Mouse (Mus musculus) yolk sac, embryonic 10.5 days (tissue): ENCODE data around the gene Ascc3.

ENCODE experiments used
- DNase-seq: peaks from one replicate; pipeline ENCODE4 v3.0.0-alpha.2; 2017; ENCODE audit warnings: low spot score

Ascc3 gene

DNA sequence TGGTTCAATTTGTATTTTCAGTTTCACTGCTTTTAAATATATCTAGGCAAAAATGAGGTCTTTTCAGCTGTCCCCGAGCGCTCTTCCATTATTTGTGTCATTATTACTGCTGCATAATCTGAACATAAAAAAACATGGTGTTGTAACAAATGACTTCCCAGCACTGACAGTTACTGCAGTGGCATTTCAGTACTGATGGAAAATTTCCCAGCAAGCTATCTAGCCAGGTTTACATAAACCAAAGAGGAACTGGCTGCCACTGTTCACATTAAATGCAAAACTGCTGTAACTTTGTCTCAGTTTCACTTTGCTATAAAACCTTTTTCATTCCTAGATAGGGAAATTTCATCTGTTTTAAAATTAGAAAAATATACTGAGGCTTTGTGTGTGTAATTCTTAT lies 170.5 kb downstream of the Ascc3 start:
- DNase-seq: no peak

GRCm38 (mm10) chr10:50763457-50764310 lies 171.2 kb downstream of the Ascc3 start:
- no peak for DNase-seq

DNA sequence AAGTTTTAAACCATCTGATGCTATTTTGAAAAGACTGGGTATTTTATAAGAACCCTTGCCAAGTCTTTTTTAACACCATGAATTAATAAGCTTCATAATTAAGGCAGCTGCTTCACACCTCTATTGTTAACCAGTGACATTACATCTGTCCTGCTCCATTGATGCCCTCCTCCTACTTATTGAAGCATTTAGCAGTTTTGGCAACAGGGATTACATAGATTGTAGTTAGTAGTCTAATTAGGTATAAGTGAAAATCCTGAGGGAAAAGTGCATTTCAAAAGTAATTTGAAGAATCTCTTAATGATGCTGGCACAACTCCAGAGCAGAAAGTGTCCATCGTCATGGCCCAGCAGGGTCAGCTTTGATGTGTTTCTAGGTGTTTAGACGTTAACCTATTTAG lies 180.3 kb downstream of the Ascc3 start:
- no peak for DNase-seq

- no peak for DNase-seq
Measured at GRCm38 (mm10) chr10:50773846-50774245, 181.4 kb downstream of the Ascc3 start.

DNA sequence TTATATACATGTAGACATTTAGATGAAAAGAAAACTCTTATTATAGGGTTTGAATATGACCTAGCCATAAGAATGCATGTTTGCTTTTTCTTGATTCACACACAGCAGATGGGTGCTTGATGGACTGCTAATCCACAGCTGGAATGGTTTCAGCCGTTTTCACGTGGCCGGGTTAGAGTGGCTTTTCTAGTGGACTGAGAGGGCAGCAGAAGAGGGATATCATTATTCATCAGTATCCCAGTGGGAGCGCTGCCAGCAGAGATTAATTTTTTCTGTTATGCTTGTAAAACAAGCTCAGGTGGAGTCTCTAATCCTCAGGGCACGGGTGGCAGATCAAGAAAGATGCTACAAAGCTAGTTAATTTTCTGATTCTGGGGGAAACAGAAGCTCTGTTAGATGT lies 200.4 kb downstream of the Ascc3 start:
- DNase-seq: no peak

- DNase-seq: no peak
Measured at GRCm38 (mm10) chr10:50801594-50801993, 209.1 kb downstream of the Ascc3 start.

- DNase-seq: no peak
Measured at GRCm38 (mm10) chr10:50802380-50802779, 209.9 kb downstream of the Ascc3 start.

DNA sequence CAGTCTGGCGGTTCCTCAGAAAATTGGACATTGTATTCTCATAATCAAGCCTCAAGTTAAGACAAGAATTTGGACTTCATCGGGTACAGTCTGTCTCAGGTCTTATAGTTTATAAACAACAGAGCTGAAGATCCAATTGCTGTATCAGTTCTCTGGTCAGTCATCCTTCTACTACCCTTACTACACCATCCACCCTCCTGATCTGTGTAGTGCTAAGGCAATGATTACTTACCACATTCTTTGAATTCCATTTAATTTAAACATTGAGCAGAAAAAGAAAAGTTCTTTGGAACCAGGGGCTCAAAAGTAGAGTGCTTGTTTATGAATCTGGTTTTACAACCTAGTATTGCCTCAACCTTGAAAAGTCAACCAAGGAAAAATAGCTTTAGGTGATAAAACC lies 213.7 kb downstream of the Ascc3 start:
- peak; percentile 6 for DNase-seq

GRCm38 (mm10) chr10:50822363-50822762 lies 229.9 kb downstream of the Ascc3 start:
- DNase-seq: no peak

- no peak for DNase-seq
Measured at GRCm38 (mm10) chr10:50826829-50827228, 234.4 kb downstream of the Ascc3 start.

- DNase-seq: no peak
Measured at GRCm38 (mm10) chr10:50834533-50834932, 242.1 kb downstream of the Ascc3 start.

GRCm38 (mm10) chr10:50843363-50843762 lies 250.9 kb downstream of the Ascc3 start:
- no peak for DNase-seq

DNA sequence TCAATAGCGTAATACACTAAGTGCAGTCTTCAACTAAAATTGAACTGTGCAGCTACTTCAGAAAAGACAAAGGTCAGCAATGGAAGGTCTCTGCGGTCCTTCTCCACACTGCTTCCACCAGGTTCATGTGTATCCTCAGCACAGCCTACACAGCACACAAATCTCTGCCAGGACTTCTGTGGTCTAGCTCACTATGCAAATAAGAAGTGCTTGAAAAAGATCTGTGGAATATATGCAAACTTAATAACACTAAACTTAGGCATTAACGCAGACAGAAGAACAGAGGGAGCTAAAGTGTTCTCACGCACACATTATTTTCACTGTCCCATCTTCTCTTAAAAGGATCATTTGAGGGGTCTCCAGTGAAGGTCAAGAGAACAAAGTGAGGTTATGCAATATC lies 275.7 kb downstream of the Ascc3 start:
- DNase-seq: no peak

DNA sequence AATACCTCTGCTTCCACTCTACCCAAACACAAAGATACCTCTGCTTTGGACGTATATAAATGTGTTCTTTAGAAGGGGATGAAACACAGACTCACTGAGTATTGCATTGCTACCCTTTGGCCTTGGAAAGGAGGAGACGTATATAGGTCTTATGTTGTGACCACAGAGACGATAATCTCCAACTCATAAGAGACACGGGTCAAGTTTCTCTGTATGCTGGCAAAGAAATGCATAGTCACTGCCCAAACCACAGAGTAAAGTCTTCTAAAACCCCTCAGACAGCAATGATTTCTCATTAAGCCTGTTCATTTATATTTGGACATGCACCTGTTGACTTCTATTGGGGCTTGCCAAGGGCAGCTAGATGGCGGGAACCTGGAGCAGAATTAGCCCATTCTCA lies 284.5 kb downstream of the Ascc3 start:
- no peak for DNase-seq

DNA sequence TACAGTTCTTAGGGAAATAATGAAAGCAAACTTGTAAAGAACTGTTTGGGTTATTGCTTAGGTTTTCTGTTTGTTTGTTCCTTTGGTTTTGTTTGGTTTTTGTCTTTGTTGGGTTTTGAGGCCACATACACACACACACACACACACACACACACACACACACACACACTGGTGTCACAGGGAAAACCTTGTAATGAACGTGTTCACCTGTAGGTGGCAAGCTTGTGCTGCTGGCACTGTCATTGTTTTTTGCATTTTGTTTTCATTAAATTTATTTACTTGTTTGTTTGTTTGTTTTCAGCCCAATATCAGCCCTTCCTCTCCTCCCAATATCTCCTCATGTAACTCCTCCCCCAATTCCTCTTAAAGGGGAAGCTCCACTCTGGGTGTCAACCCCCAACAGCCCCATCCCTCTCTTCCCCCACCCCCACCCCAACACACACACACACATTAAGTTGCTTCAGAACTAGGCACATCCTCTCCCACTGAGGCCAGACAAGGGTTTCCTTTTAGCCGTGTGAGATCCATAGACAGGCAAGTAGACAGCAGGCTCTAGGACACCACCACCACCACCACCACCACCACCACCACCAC lies 289.1 kb downstream of the Ascc3 start:
- no peak for DNase-seq

DNA sequence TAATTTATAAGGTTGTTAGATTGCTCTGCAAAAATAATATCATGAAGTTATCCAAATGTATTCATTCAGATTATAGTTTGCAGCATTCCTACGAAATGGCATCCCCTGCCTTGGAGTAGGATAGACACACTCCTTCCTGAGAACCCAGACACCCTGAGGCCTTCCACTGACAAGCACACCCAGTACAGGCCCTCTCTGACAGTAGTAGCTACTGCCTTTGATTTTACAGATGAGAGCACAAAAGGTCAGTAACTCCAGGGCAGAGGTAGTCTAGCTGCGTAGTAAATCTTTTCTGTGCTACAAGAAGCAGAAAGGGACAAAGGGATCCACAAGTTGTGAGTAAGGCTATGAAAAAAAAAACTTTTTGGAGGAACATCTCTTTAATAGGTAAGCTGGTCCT lies 289.9 kb downstream of the Ascc3 start:
- no peak for DNase-seq

DNA sequence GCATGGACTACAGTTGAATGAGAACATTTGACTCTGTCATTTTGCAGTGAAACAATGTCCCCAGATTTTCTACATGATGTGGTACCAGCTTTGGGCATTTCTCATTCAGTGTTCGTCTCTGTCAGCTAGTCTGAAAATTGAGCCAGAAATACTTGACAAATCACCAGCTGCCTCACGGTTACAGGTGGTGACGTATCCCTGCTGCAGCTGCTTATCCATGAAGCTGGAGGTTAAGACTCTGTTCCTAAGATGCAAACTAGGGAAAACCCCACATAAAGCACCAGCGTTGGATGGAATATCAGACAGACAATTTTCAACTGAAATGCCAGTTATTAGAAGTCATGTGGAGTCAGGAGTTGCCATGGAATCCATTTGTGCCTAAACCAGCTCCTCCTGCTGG lies 293.8 kb downstream of the Ascc3 start:
- DNase-seq: no peak

GRCm38 (mm10) chr10:50890621-50891020 lies 298.2 kb downstream of the Ascc3 start:
- no peak for DNase-seq

DNA sequence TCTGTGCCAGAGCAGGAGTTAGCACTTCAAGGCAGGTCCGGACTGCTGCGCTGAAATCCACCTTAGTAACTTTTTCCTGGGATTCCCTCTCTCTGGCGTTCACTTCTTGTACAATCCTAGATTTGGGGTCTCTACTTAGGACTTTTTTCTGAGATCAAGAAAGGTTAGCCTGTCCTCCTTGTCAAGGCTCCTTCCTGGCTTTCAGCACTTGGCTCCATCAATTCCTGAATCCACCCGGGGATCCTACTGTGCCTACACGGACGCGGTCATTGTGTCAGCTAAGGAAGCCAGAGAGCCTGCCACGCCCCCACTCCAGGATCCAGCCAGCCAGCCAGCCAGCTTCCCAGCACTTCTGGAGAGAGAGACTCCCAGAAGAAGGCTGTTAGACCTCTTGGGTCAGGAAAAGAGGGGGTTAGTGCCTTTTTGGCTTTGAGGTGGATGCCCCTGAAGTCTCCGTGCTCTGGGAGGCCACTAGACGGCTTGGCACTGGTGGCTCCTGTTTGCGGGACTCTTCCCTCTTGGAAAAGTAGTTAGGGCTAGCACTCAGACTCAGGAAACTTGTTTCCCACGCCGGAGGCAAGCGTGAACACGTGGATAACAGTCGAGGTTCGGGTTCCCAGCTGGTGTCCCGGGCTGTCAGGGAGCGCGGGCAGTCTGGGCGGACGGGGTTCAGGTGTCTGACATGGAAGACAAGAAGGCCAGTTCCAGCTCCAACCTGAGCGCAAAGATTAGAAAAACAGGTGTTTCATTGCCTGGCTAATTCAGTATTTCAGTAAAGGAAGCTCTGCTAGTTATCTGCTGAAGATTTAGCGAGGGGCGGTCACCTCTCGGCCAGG lies 299.6 kb downstream of the Ascc3 start:
- DNase-seq: no peak

- no peak for DNase-seq
Measured at GRCm38 (mm10) chr10:50892751-50893320, 300.4 kb downstream of the Ascc3 start.

GRCm38 (mm10) chr10:50893546-50893945 lies 301.1 kb downstream of the Ascc3 start:
- no peak for DNase-seq

GRCm38 (mm10) chr10:50894170-50894991 lies 301.9 kb downstream of the Ascc3 start, which contains the start of gene Sim1:
Sim1 (plus strand) TSS chr10:50894754.
- DNase-seq: peak; percentile 89
